Comparison of ENCODE assay signal across 9 mouse cellular contexts in genomic region chr19:47503625-47504024, GRCm38 (mm10). TPM values are rescaled to one million over a fixed set of nuclear protein-coding genes. Genes with fewer than 3 reads are reported as not detected.
DNase-seq lines count a peak whose midpoint lies in the region; ATAC-seq lines count a peak whose summit lies in the region.
"Had no signal": no experiment of that assay in that cellular context is flagged by ENCODE, and none has a peak within 500 bp of the region (broad histone marks: within the 10 kb centered on the region; RNA-seq: fewer than 3 reads in every experiment).

No protein-coding gene starts in this region.

- no peak overlapping the region for H3K9ac ChIP-seq in liver, embryonic 11.5 days (ENCODE audit: low read depth, low read length)
- H3K9ac ChIP-seq: hindbrain, embryonic 15.5 days had no signal

- DNase-seq in adrenal gland, postnatal 10 days, result peak; percentile 35
- no peak for DNase-seq in adrenal gland, adult 8-10 months
- peak; percentile 30 for DNase-seq in liver
- no peak for DNase-seq in liver, embryonic 11.5 days (ENCODE audit: low spot score)
- peak; percentile 55 for DNase-seq in embryo, embryonic 9.5 days (ENCODE audit: extremely low spot score)
- DNase-seq in lung, postnatal 14 days, result peak; percentile 42
- no peak for DNase-seq in gastrocnemius, postnatal 10 days
- DNase-seq in urinary bladder, adult 18-20 months (ENCODE audit: low spot score in 2 of 2), result no peak

- no peaks in the 10 kb centered on the region; the same call in 1 of the 2 replicates for H3K36me3 ChIP-seq in liver, embryonic 11.5 days (ENCODE audit: control insufficient read depth, insufficient read depth, low read length)
- H3K36me3 ChIP-seq: hindbrain, embryonic 15.5 days had no signal

- 60% methylated on average over 4 of the region's 4 CpGs for WGBS in liver, embryonic 11.5 days

- no peaks in the 10 kb centered on the region for H3K9me3 ChIP-seq in liver, embryonic 11.5 days (ENCODE audit: control insufficient read depth, low read length)
- H3K9me3 ChIP-seq: hindbrain, embryonic 15.5 days had no signal

- peaks cover 14% of the 10 kb centered on the region for H3K4me1 ChIP-seq in liver, embryonic 11.5 days (replicated peaks; ENCODE audit: control insufficient read depth, insufficient read depth, low read length)

- H3K4me3 ChIP-seq in liver, embryonic 11.5 days (ENCODE audit: low read depth, low read length), result no peak overlapping the region
- H3K4me3 ChIP-seq: hindbrain, embryonic 15.5 days had no signal

- no peak overlapping the region for H3K4me2 ChIP-seq in liver, embryonic 11.5 days
- H3K4me2 ChIP-seq: hindbrain, embryonic 15.5 days had no signal

- ATAC-seq in liver, embryonic 11.5 days (replicated peaks; ENCODE audit: low FRiP score), result no peak

- no peaks in the 10 kb centered on the region for H3K27me3 ChIP-seq in liver, embryonic 11.5 days (replicated peaks; ENCODE audit: control insufficient read depth, insufficient read depth, low read length)
- H3K27me3 ChIP-seq: hindbrain, embryonic 15.5 days had no signal

- H3K27ac ChIP-seq in liver, embryonic 11.5 days (ENCODE audit: low read depth, low read length), result no peak overlapping the region
- H3K27ac ChIP-seq: hindbrain, embryonic 15.5 days had no signal

RNA-seq across cellular contexts. Expression of gene Stn1, which starts 33.7 kb away (rescaled TPM):
- total RNA-seq in adrenal gland, postnatal 10 days (2021), result 10 to 100 TPM; 13.1 to 18.7 TPM
- total RNA-seq in adrenal gland, adult 8-10 months (2022), result 10 to 100 TPM; 10.3 to 15.5 (median 13.8) TPM
- 26.1 and 30.8 TPM in 2 replicates for polyA plus RNA-seq in liver, embryonic 11.5 days (2014; fragmentation: Nextera tagmentation; extraction: Ambion mirVana)
- 10 to 100 TPM; 10.5 to 15.2 TPM for total RNA-seq in gastrocnemius, postnatal 10 days (2021)

RNA-seq across cellular contexts. Expression of gene Sh3pxd2a, which starts 39.4 kb away (rescaled TPM):
- total RNA-seq in adrenal gland, postnatal 10 days (2021), result 100 to 1,000 TPM; 138 to 164 TPM
- 10 to 100 TPM; 26.9 to 54.9 (median 36.4) TPM for total RNA-seq in adrenal gland, adult 8-10 months (2022)
- polyA plus RNA-seq in liver, embryonic 11.5 days (2014; fragmentation: Nextera tagmentation; extraction: Ambion mirVana), result 2.9 and 3.6 TPM in 2 replicates
- total RNA-seq in gastrocnemius, postnatal 10 days (2021), result 10 to 100 TPM; 79.8 to 85.6 TPM

Comparison
In these comparisons a context has a peak if more than half of its experiments do, and no peak if none do; other contexts are left out.
1. DNase-seq: peak in adrenal gland, postnatal 10 days (single experiment), liver (single experiment), embryo, embryonic 9.5 days (single experiment) and lung, postnatal 14 days (single experiment); none in adrenal gland, adult 8-10 months (single experiment), liver, embryonic 11.5 days (single experiment), gastrocnemius, postnatal 10 days (single experiment) and urinary bladder, adult 18-20 months (0 of 2).